Mouse (Mus musculus): ENCODE results near the gene Thap3.

GRCm38 (mm10) chr4:151996951-151997222 is 8.1 kb upstream of the Thap3 start:
- TF ChIP-seq CTCF (IDR thresholded peaks at IDR 0.05; ENCODE audit: low read depth, low read length) (no peak), GATA1 (IDR thresholded peaks at IDR 0.05; ENCODE audit: borderline replicate concordance, low read length) (no peak)
